Mouse (Mus musculus) G1E (cell line): ENCODE results near the gene Trim38.

Experiments
- CTCF ChIP-seq: IDR thresholded peaks from 2 replicates; pipeline ENCODE4 v1.5.1; 2012; ENCODE audit warnings: low read depth, low read length, inconsistent platforms, mixed read lengths
- POLR2AphosphoS5 ChIP-seq: IDR thresholded peaks from 2 replicates; pipeline ENCODE4 v1.6.1; 2012; ENCODE audit warnings: low read depth, low read length, inconsistent platforms; ENCODE audit not compliant: insufficient replicate concordance

- TF ChIP-seq CTCF: no peak
- TF ChIP-seq POLR2AphosphoS5: peak; percentile 48
These were observed 25.0 kb upstream of the Trim38 start for GRCm38 (mm10) chr13:23744421-23745380.
